Mouse (Mus musculus): ENCODE data around the gene Tns1. TPM values are rescaled to one million over a fixed set of nuclear protein-coding genes. Genes with fewer than 3 reads are reported as not detected.

Gene Tns1
- polyA plus RNA-seq, 1 experiment, result 118 TPM

DNA sequence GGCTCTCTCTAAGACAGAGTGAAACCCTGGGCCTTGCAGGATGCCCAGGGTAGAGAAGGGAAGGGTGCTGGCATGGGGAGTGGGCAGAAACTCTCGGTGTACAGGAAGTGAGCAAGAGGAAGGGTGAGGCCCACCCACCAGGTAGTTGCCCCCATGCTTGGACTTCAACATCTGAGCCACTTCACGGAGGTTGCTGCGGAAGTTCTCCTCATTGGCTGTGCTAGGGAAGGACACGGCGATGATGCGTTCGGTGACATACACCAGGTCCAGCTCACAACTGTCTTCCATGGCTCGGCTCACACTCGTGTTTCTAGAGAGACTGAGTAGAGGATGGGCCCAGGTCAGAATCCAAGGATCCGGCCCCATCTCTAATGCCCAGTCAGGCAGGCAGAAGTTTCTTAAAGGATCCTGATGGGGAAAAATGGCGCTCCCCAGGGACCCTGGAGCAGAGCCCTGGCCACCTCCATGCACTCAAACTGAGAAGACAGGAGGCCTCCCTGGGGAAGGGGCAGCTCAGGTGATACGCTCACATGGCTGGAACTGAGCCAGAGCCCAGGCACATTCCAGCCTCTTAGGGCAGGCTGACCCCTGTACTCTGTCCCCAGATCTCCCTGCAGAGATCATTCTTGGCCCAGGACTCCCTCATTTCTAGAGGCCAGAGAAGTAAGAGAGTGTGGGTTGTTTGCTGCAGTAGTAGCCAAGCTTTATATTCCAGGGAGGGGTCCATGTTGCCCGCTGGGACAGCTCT is 129.0 kb downstream of the Tns1 start:
- Histone ChIP-seq H3K36me3 (ENCODE audit: control insufficient read depth, insufficient read depth) (peaks cover 72% of the 10 kb centered on the region), H3K27me3 (ENCODE audit: control insufficient read depth, insufficient read depth, insufficient read length) (no peaks in the 10 kb centered on the region), H3K79me3 (ENCODE audit: low read depth) (peaks cover 10% of the 10 kb centered on the region), H3K79me2 (ENCODE audit: control insufficient read depth, insufficient read depth) (peaks cover 27% of the 10 kb centered on the region), H3ac (ENCODE audit: control insufficient read depth, insufficient read length, low read depth) (no peak overlapping the region), H3K4me3 (ENCODE audit: insufficient read depth, poor library complexity, severe bottlenecking) (no peak overlapping the region)
- no peak for TF ChIP-seq CTCF (IDR thresholded peaks at IDR 0.05; ENCODE audit: control insufficient read depth, insufficient read depth, insufficient read length)
- no peak for TF ChIP-seq FOSL1 (IDR thresholded peaks at IDR 0.05; ENCODE audit: insufficient read depth, low read length, poor library complexity, severe bottlenecking)
- TF ChIP-seq USF1 (IDR thresholded peaks at IDR 0.05; ENCODE audit: low read depth), result no peak
- no peak for TF ChIP-seq MYOG (IDR thresholded peaks at IDR 0.05; ENCODE audit: control insufficient read depth, extremely low read depth, insufficient read length)
- TF ChIP-seq MYOD1 (IDR thresholded peaks at IDR 0.05; ENCODE audit: control insufficient read depth, insufficient read length, low read depth), result no peak
- no peak for TF ChIP-seq MAX (IDR thresholded peaks at IDR 0.05)
- TF ChIP-seq CEBPB (IDR thresholded peaks at IDR 0.05; ENCODE audit: low read depth), result no peak

DNA sequence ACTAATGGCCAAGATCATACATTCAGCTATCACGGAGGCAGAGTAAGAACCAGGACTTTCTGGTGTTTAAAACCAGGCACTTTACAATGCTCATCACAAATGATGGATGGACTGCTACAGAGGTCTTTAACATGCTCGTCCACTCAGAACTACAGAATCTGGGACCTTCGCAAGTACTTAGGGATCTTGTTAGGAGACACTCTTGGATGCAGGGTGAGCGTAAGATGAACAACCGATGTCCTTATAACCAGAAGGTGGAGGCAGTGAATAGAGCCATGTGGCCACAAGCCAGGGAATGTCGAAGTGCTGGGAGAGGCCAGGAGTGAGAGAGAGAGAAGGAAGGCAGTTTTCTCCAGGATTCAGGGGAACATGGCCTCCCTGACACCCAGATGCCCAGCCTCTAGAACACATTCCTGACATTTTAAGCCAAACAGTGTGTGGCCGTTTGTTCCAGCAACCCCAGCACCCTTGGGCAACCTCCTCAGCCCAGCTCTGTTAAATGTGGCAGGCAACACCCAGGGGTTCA is 130.3 kb downstream of the Tns1 start:
- H3K79me2 ChIP-seq (ENCODE audit: control insufficient read depth, insufficient read depth), result peaks cover 18% of the 10 kb centered on the region
- no peak overlapping the region for H3ac ChIP-seq (ENCODE audit: control insufficient read depth, insufficient read length, low read depth)
- H3K79me3 ChIP-seq (ENCODE audit: low read depth), result peaks cover 8% of the 10 kb centered on the region
- TF ChIP-seq CEBPB (IDR thresholded peaks at IDR 0.05; ENCODE audit: low read depth) (no peak), USF1 (IDR thresholded peaks at IDR 0.05; ENCODE audit: low read depth) (no peak), MYOG (IDR thresholded peaks at IDR 0.05; ENCODE audit: control insufficient read depth, extremely low read depth, insufficient read length) (no peak), FOSL1 (IDR thresholded peaks at IDR 0.05; ENCODE audit: insufficient read depth, low read length, poor library complexity, severe bottlenecking) (no peak), MYOD1 (IDR thresholded peaks at IDR 0.05; ENCODE audit: control insufficient read depth, insufficient read length, low read depth) (no peak), MAX (IDR thresholded peaks at IDR 0.05) (no peak), CTCF (IDR thresholded peaks at IDR 0.05; ENCODE audit: control insufficient read depth, insufficient read depth, insufficient read length) (no peak)
- H3K27me3 ChIP-seq (ENCODE audit: control insufficient read depth, insufficient read depth, insufficient read length), result no peaks in the 10 kb centered on the region
- no peak overlapping the region for H3K4me3 ChIP-seq (ENCODE audit: insufficient read depth, poor library complexity, severe bottlenecking)
- H3K36me3 ChIP-seq (ENCODE audit: control insufficient read depth, insufficient read depth), result peaks cover 80% of the 10 kb centered on the region

DNA sequence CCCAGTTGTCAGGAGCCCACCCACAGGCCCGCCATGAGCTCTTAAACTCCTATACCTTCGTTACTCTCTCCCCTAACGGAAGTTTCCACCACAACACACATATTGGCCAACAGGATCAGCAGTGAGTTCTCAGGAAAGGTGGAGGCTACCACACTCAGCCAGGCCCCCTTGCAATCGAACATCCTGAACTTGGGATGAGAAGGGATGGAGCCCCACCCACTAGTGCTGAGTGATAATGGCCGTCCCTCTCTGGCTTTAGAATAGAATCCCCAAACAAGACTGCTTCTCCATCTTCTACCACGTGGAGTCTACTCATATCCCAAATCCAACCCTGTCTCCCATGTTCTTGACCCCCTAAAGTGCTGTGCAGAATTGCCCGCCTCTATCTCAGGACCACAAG is 131.0 kb downstream of the Tns1 start:
- Histone ChIP-seq H3K36me3 (ENCODE audit: control insufficient read depth, insufficient read depth) (peaks cover 81% of the 10 kb centered on the region), H3ac (ENCODE audit: control insufficient read depth, insufficient read length, low read depth) (no peak overlapping the region), H3K79me2 (ENCODE audit: control insufficient read depth, insufficient read depth) (peaks cover 18% of the 10 kb centered on the region), H3K27me3 (ENCODE audit: control insufficient read depth, insufficient read depth, insufficient read length) (no peaks in the 10 kb centered on the region), H3K79me3 (ENCODE audit: low read depth) (peaks cover 8% of the 10 kb centered on the region), H3K4me3 (ENCODE audit: insufficient read depth, poor library complexity, severe bottlenecking) (no peak overlapping the region)
- TF ChIP-seq MAX (IDR thresholded peaks at IDR 0.05) (no peak), USF1 (IDR thresholded peaks at IDR 0.05; ENCODE audit: low read depth) (no peak), MYOD1 (IDR thresholded peaks at IDR 0.05; ENCODE audit: control insufficient read depth, insufficient read length, low read depth) (no peak)

DNA sequence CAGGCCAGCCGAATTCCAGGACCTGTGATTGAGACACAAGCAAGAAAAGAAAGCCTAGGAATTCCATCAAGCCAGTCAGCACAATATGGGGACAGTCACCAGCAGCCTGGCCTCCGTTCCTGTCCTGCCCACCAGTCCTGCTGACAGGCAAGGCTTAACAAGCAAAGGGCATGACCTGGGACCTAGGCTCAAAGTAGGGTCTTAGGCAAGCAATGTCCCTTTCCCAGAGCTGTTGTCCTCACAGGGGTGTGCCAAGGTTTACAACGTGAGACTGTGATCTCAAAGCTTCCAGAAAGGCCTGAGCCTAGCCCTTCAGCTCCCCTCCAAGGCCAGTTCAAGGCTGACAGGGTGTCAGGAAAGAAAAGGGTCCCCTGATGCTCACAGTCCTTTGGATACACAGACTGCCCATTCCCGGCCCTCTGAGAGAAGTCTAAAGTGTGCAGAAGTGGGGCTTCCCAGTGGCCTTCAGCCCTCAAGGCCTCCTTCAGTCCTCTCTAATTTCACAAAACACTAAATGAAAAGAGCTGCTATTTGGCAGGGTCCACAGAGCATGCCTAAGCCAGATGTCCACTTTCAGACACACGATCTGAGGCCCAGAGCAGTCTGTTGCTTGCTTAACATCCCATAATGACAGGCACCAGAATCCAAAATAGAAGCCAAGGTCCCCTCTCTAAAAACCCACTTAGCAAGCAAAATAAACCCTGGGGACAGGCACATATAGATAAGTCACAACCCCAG is 131.9 kb downstream of the Tns1 start:
- Histone ChIP-seq H3K79me2 (ENCODE audit: control insufficient read depth, insufficient read depth) (peaks cover 16% of the 10 kb centered on the region), H3K27me3 (ENCODE audit: control insufficient read depth, insufficient read depth, insufficient read length) (no peaks in the 10 kb centered on the region), H3K36me3 (ENCODE audit: control insufficient read depth, insufficient read depth) (peaks cover 80% of the 10 kb centered on the region), H3K4me3 (ENCODE audit: insufficient read depth, poor library complexity, severe bottlenecking) (no peak overlapping the region), H3K79me3 (ENCODE audit: low read depth) (peaks cover 7% of the 10 kb centered on the region), H3ac (ENCODE audit: control insufficient read depth, insufficient read length, low read depth) (no peak overlapping the region)
- TF ChIP-seq MYOG (IDR thresholded peaks at IDR 0.05; ENCODE audit: control insufficient read depth, extremely low read depth, insufficient read length), result no peak
- no peak for TF ChIP-seq CTCF (IDR thresholded peaks at IDR 0.05; ENCODE audit: control insufficient read depth, insufficient read depth, insufficient read length)

DNA sequence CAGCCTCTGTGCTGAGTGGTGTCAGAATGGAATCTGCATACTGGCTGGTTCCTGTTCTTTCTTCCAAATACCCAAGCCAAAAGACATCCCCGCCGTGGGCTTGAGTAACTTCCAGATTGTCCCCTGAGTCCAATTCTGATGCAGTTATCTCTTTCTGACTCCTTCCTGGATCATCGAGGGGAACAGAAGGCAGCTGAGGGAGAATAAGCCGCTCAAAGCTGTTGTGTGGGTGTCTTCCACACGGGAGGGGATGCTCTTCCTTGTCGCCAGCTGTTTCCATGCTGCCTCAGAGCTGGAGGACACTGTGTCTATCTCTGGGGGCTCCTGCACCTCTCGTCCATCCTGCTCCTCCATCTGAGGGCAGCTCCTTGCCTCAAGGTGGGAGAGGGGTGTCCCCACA is 133.0 kb downstream of the Tns1 start:
- no peak overlapping the region for H3ac ChIP-seq (ENCODE audit: control insufficient read depth, insufficient read length, low read depth)
- no peaks in the 10 kb centered on the region for H3K79me3 ChIP-seq (ENCODE audit: low read depth)
- TF ChIP-seq CEBPB (IDR thresholded peaks at IDR 0.05; ENCODE audit: low read depth), result no peak
- no peak for TF ChIP-seq FOSL1 (IDR thresholded peaks at IDR 0.05; ENCODE audit: insufficient read depth, low read length, poor library complexity, severe bottlenecking)
- no peak for TF ChIP-seq CTCF (IDR thresholded peaks at IDR 0.05; ENCODE audit: control insufficient read depth, insufficient read depth, insufficient read length)
- no peak for TF ChIP-seq USF1 (IDR thresholded peaks at IDR 0.05; ENCODE audit: low read depth)
- no peak for TF ChIP-seq MYOD1 (IDR thresholded peaks at IDR 0.05; ENCODE audit: control insufficient read depth, insufficient read length, low read depth)
- no peak for TF ChIP-seq MAX (IDR thresholded peaks at IDR 0.05)
- TF ChIP-seq MYOG (IDR thresholded peaks at IDR 0.05; ENCODE audit: control insufficient read depth, extremely low read depth, insufficient read length), result no peak
- no peak overlapping the region for H3K4me3 ChIP-seq (ENCODE audit: insufficient read depth, poor library complexity, severe bottlenecking)
- peaks cover 78% of the 10 kb centered on the region for H3K36me3 ChIP-seq (ENCODE audit: control insufficient read depth, insufficient read depth)
- H3K27me3 ChIP-seq (ENCODE audit: control insufficient read depth, insufficient read depth, insufficient read length), result no peaks in the 10 kb centered on the region
- H3K79me2 ChIP-seq (ENCODE audit: control insufficient read depth, insufficient read depth), result peaks cover 7% of the 10 kb centered on the region

Data from C2C12 (cell line).